Mouse (Mus musculus): ENCODE measurements around the gene Ndufaf2.

Gene Ndufaf2

GRCm38 (mm10) chr13:107961972-107962371 is 196.5 kb downstream of the Ndufaf2 start:
- no peak for DNase-seq (ENCODE audit: low read depth)

- DNase-seq (ENCODE audit: low read depth): no peak
These were observed 196.9 kb downstream of the Ndufaf2 start for GRCm38 (mm10) chr13:107961501-107961900.

- DNase-seq (ENCODE audit: low read depth): no peak
These were observed 197.9 kb downstream of the Ndufaf2 start for GRCm38 (mm10) chr13:107960549-107960948.

- DNase-seq (ENCODE audit: low read depth): no peak
These were observed 198.5 kb downstream of the Ndufaf2 start for GRCm38 (mm10) chr13:107959891-107960290.

- no peak for DNase-seq (ENCODE audit: low read depth)
These were observed 202.2 kb downstream of the Ndufaf2 start for GRCm38 (mm10) chr13:107956246-107956645.

GRCm38 (mm10) chr13:107955327-107956110 is 202.9 kb downstream of the Ndufaf2 start:
- peak; percentile 29 for DNase-seq (ENCODE audit: low read depth)

- no peak for DNase-seq (ENCODE audit: low read depth)
These were observed 203.8 kb downstream of the Ndufaf2 start for GRCm38 (mm10) chr13:107954445-107955261.

GRCm38 (mm10) chr13:107954100-107954444 is 204.4 kb downstream of the Ndufaf2 start:
- DNase-seq (ENCODE audit: low read depth): no peak

All from naive thymus-derived CD4-positive, alpha-beta T cell, adult 2 months (primary cell).